Mouse (Mus musculus) heart, adult 2 months (tissue): ENCODE measurements around the gene Stard3.

Source experiments
- CTCF ChIP-seq: fragments of 200-600 bp; IDR thresholded peaks from 2 replicates; pipeline ENCODE4 v1.8.1; 2022; ENCODE audit warnings: antibody characterized with exemption, mild to moderate bottlenecking, moderate library complexity
- POLR2A ChIP-seq: fragments of 200-500 bp; IDR thresholded peaks from 2 replicates; pipeline ENCODE4 v1.6.1; 2011; ENCODE audit warnings: mild to moderate bottlenecking, low read depth, low read length, control low read depth; ENCODE audit not compliant: insufficient read depth

DNA sequence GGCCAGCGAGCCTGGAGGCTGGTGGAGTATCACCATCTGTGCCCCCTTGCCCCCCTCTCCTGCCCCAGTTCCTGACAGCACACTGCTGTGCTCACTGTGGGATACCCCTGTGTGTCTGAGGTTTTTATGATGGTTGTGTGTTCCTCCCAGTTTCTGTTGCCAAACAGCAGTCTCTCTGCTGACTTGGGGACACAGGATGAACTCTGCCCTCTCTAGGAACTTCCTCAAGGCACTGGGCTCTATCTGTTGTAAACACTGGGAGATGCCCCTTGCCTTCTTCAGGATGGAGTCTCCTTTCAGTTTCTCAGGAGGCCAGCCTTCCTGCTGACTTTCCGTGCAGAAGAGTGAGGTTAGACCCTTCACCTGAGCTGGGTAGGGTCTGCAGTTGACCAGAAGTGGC lies 56.0 kb downstream of the Stard3 start:
- TF ChIP-seq POLR2A, result no peak
- TF ChIP-seq CTCF, result no peak
